Mouse (Mus musculus) neural tube, embryonic 13.5 days (tissue): ENCODE data around the gene Mapkap1. TPM values are rescaled to one million over a fixed set of nuclear protein-coding genes. Genes with fewer than 3 reads are reported as not detected.

Experiments used
- ATAC-seq: fragments of 200-750 bp; cut with Nextera tagmentation; 2 replicates; pipeline ENCODE4 v1.8.0; 2017; ENCODE audit warnings: low read depth, mild to moderate bottlenecking, moderate TSS enrichment, moderate library complexity
- H3K27ac ChIP-seq: fragments of 300-500 bp; sonication (generic); replicated peaks from 2 replicates; pipeline ENCODE4 v1.5.1; 2015; ENCODE audit warnings: moderate library complexity, mild to moderate bottlenecking, inconsistent platforms
- H3K27me3 ChIP-seq: fragments of 300-500 bp; sonication (generic); 2 replicates; pipeline ENCODE4 v1.6.1; 2015; ENCODE audit warnings: mild to moderate bottlenecking, inconsistent platforms
- H3K36me3 ChIP-seq: fragments of 300-500 bp; sonication (generic); 2 replicates; pipeline ENCODE4 v1.6.1; 2015; ENCODE audit warnings: mild to moderate bottlenecking, inconsistent platforms
- H3K4me1 ChIP-seq: fragments of 300-500 bp; sonication (generic); replicated peaks from 2 replicates; pipeline ENCODE4 v1.6.1; 2015; ENCODE audit warnings: inconsistent platforms
- H3K4me2 ChIP-seq: fragments of 300-500 bp; sonication (generic); 2 replicates; pipeline ENCODE4 v1.6.1; 2015; ENCODE audit warnings: inconsistent platforms, mild to moderate bottlenecking, moderate library complexity
- H3K4me3 ChIP-seq: fragments of 300-500 bp; sonication (generic); 2 replicates; pipeline ENCODE4 v1.5.1; 2015; ENCODE audit warnings: mild to moderate bottlenecking, inconsistent platforms
- H3K9ac ChIP-seq: fragments of 300-500 bp; sonication (generic); 2 replicates; pipeline ENCODE4 v1.6.1; 2015; ENCODE audit warnings: moderate library complexity, mild to moderate bottlenecking, inconsistent platforms
- H3K9me3 ChIP-seq: fragments of 300-500 bp; sonication (generic); 2 replicates; pipeline ENCODE4 v1.6.1; 2016; ENCODE audit warnings: inconsistent platforms
- WGBS: fragments of 180-500 bp; shearing (Covaris S2); methylation state at CpG from one replicate; pipeline ENCODE4 v1.1.7; 2015; 5-methylcytosine and 5-hydroxymethylcytosine counted together
- polyA plus RNA-seq: library from polyadenylated mRNA; unstranded; fragments of >200 nt; fragmentation: Nextera tagmentation; extraction: Ambion mirVana; gene quantifications from 2 replicates; pipeline ENCODE4 v1.2.1, GENCODE M21; 2015

Mapkap1 gene
- 89.6 and 98.5 TPM in 2 replicates for polyA plus RNA-seq

DNA sequence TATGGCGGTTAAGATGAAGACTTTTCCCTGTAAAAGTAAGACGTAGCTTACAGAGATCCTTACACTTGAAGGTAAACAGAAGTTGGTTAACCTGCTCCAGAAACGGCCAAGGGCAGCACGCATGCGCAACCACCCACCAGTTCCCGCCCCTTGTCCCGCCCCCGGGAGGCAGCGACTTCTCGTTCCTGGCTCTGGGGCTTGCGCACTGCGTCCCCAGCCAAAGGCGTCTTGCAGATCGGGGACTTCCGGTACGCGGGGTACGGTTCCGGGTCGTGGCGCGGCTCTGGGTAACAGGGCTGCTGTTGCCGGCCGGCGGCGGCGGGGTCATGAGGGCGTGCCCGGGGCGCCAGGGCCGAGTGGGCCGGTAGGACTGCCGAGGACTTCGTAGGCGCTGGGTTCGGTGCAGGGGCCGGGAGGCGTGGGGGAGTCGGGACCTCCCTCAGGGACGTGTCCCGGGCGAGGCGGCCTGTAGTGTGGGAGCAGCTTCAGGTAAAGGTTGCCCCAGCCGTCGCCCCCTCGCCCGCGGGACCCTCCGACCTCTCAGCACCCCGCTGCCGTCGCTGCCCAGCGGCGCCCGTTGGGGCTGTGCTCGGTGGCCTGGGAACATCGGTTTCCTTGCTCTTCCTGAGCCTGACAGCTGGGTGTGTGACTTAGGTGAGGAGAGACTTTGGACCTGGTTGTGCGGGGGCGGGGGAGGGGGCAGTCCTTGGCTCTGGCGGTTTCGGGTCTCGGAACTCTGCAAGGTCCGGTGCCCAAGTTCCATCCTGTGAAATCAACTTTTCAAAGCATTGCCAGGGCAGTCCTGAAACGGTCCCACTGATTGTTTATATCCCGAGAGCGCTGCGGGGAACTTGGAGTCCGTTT, at the start of gene Mapkap1:
Mapkap1 (plus strand) TSS at position 171 of the 864 bp plus-strand sequence.
- no peaks in the 10 kb centered on the region for H3K9me3 ChIP-seq
- under 1% methylated on average over 68 of the region's 68 CpGs for WGBS
- peak within 1 kb of the TSS; percentile 88 for H3K4me2 ChIP-seq
- H3K36me3 ChIP-seq = no peaks in the 10 kb centered on the region
- ATAC-seq = peak; percentile 98
- peak within 1 kb of the TSS; percentile 93 for H3K4me3 ChIP-seq
- peak within 1 kb of the TSS; percentile 61 for H3K27ac ChIP-seq
- H3K4me1 ChIP-seq = peaks cover 20% of the 10 kb centered on the region
- H3K9ac ChIP-seq = peak within 1 kb of the TSS; percentile 89
- H3K27me3 ChIP-seq = no peaks in the 10 kb centered on the region

GRCm38 (mm10) chr2:34363678-34364077, 42.9 kb upstream of the Mapkap1 start:
- no peaks in the 10 kb centered on the region for H3K36me3 ChIP-seq
- no peaks in the 10 kb centered on the region for H3K9me3 ChIP-seq
- WGBS = 0% methylated on average over 1 of the region's 1 CpGs
- H3K9ac ChIP-seq = peak overlapping the region; percentile 38; the same call in 1 of the 2 replicates
- H3K4me3 ChIP-seq = no peak overlapping the region
- no peak for ATAC-seq
- H3K4me2 ChIP-seq = peak overlapping the region; percentile 36
- peak overlapping the region; percentile 62 for H3K27ac ChIP-seq
- peaks cover 49% of the 10 kb centered on the region for H3K4me1 ChIP-seq
- H3K27me3 ChIP-seq = no peaks in the 10 kb centered on the region

GRCm38 (mm10) chr2:34367024-34367423, 39.5 kb upstream of the Mapkap1 start:
- Histone ChIP-seq H3K9me3 (no peaks in the 10 kb centered on the region), H3K4me3 (peak overlapping the region; percentile 23; the same call in 1 of the 2 replicates), H3K4me1 (peaks cover 46% of the 10 kb centered on the region), H3K27ac (no peak overlapping the region), H3K4me2 (peak overlapping the region; percentile 48), H3K27me3 (no peaks in the 10 kb centered on the region), H3K9ac (0 out of 2 replicates have a peak overlapping the region, but pooled peaks have one; percentile 26), H3K36me3 (no peaks in the 10 kb centered on the region)
- no peak for ATAC-seq
- 16% methylated on average over 2 of the region's 2 CpGs for WGBS

- ATAC-seq = no peak
- peak overlapping the region; percentile 66 for H3K9ac ChIP-seq
- no peaks in the 10 kb centered on the region for H3K36me3 ChIP-seq
- H3K4me1 ChIP-seq = peaks cover 47% of the 10 kb centered on the region
- H3K4me3 ChIP-seq = peak overlapping the region; percentile 37
- no peaks in the 10 kb centered on the region for H3K27me3 ChIP-seq
- 21% methylated on average over 6 of the region's 6 CpGs for WGBS
- no peaks in the 10 kb centered on the region for H3K9me3 ChIP-seq
- H3K27ac ChIP-seq = peak overlapping the region; percentile 84
- H3K4me2 ChIP-seq = peak overlapping the region; percentile 57
These were observed 38.2 kb upstream of the Mapkap1 start for GRCm38 (mm10) chr2:34368396-34368795.

- 5% methylated on average over 7 of the region's 7 CpGs for WGBS
- Histone ChIP-seq H3K27ac (peak overlapping the region; percentile 99), H3K9me3 (no peaks in the 10 kb centered on the region), H3K27me3 (no peaks in the 10 kb centered on the region), H3K36me3 (no peaks in the 10 kb centered on the region), H3K4me2 (peak overlapping the region; percentile 94), H3K4me1 (peaks cover 44% of the 10 kb centered on the region), H3K4me3 (peak overlapping the region; percentile 77), H3K9ac (peak overlapping the region; percentile 98)
- no peak for ATAC-seq
These were observed 36.2 kb upstream of the Mapkap1 start for GRCm38 (mm10) chr2:34370349-34370724.

GRCm38 (mm10) chr2:34370725-34371440, 35.7 kb upstream of the Mapkap1 start:
- Histone ChIP-seq H3K4me2 (peak overlapping the region; percentile 94), H3K9me3 (no peaks in the 10 kb centered on the region), H3K4me1 (peaks cover 44% of the 10 kb centered on the region), H3K36me3 (no peaks in the 10 kb centered on the region), H3K4me3 (peak overlapping the region; percentile 77), H3K27ac (peak overlapping the region; percentile 99), H3K9ac (peak overlapping the region; percentile 98), H3K27me3 (no peaks in the 10 kb centered on the region)
- no peak for ATAC-seq
- under 1% methylated on average over 42 of the region's 42 CpGs for WGBS

GRCm38 (mm10) chr2:34371441-34372304, 34.9 kb upstream of the Mapkap1 start:
- Histone ChIP-seq H3K4me3 (peak overlapping the region; percentile 77), H3K4me2 (peak overlapping the region; percentile 94), H3K27me3 (no peaks in the 10 kb centered on the region), H3K9ac (peak overlapping the region; percentile 98), H3K4me1 (peaks cover 44% of the 10 kb centered on the region), H3K27ac (peak overlapping the region; percentile 99), H3K36me3 (no peaks in the 10 kb centered on the region), H3K9me3 (no peaks in the 10 kb centered on the region)
- peak; percentile 52 for ATAC-seq
- under 1% methylated on average over 72 of the region's 118 CpGs for WGBS

DNA sequence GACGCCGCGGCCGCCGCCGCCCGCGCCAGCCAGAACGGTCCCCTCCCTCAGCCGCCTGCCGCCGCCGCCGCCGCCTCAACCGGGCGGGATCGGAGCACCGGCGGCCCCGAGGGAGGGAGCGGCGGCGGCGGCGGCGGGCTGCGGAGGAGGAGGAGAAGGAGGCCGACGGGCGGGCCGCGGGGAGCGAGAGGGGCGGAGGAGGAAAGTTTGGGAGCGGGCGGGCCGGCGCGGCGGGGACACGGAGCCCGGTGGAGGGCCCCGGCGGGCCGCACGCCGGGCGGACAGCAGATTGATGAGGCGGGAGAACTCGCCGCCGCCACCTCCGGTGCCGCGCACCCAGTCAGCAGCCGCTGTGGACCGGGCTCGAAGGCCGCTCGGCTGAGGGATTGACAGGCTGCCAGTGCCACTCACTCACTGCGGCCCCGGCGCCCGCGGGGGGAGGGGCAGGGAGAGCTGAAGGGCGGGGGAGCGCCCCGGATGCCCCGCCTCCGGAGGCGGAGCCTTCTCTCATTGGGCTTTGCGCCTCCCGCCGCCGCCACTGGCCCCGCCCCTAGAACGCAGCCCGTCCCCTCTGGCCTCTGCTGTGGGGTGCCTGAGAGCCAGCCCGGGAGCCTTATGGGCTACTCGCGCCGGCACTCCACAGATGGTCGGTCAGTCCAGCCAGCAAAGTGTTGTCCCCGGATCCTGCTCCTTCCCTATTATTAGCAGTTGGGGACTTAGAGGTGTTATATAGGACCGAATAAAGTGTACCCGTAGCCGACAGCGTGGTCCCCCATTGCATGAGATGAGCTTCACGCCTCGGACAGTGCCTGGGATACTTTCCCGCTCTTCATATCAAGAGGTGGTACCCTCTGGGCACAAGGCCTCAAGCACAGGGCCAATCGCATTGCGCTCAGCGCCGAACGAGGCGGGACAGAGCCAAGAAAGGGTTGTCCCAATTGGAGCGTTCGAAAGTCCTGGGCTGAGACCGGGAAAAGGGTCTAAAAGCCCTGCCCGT, 34.0 kb upstream of the Mapkap1 start, which contains the start of gene Pbx3:
Pbx3 (minus strand) TSS at position 838 of the 997 bp plus-strand sequence.
- Histone ChIP-seq H3K4me1 (peaks cover 40% of the 10 kb centered on the region), H3K4me2 (peak within 1 kb of the TSS; percentile 94), H3K27me3 (no peaks in the 10 kb centered on the region), H3K4me3 (peak within 1 kb of the TSS; percentile 77), H3K9ac (peak within 1 kb of the TSS; percentile 98), H3K36me3 (no peaks in the 10 kb centered on the region), H3K27ac (peak within 1 kb of the TSS; percentile 99), H3K9me3 (no peaks in the 10 kb centered on the region)
- under 1% methylated on average over 39 of the region's 102 CpGs for WGBS
- peak; percentile 94 for ATAC-seq

GRCm38 (mm10) chr2:34373886-34374285, 32.7 kb upstream of the Mapkap1 start:
- Histone ChIP-seq H3K27me3 (no peaks in the 10 kb centered on the region), H3K9me3 (no peaks in the 10 kb centered on the region), H3K4me3 (no peak overlapping the region), H3K27ac (no peak overlapping the region), H3K9ac (no peak overlapping the region), H3K4me2 (peak overlapping the region; percentile 94; the same call in 1 of the 2 replicates), H3K36me3 (no peaks in the 10 kb centered on the region), H3K4me1 (peaks cover 29% of the 10 kb centered on the region)
- ATAC-seq = no peak
- WGBS = 37% methylated on average over 3 of the region's 3 CpGs

DNA sequence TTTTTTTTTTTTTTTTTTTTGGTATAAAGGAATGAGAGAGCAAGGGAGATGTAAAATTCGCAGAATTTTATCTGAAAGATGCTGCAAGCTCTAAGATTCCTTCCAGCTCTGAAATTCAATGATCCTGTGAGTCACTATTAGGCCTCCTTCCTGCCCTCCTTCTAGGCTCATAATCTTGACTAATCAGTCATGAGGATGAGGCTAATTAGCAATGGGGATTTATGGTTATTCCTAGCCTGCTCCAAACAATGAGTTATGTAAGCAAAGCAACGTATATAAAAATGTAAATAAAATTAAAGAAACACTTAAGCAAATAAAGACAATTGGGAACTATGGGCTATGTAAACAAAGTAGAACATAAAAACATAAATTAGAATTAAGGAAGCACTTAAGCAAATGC, 32.2 kb upstream of the Mapkap1 start:
- H3K36me3 ChIP-seq = no peaks in the 10 kb centered on the region
- no peaks in the 10 kb centered on the region for H3K9me3 ChIP-seq
- no peak overlapping the region for H3K4me3 ChIP-seq
- H3K27ac ChIP-seq = no peak overlapping the region
- WGBS = 64% methylated on average over 2 of the region's 2 CpGs
- no peaks in the 10 kb centered on the region for H3K27me3 ChIP-seq
- no peak for ATAC-seq
- H3K4me1 ChIP-seq = peaks cover 26% of the 10 kb centered on the region
- H3K9ac ChIP-seq = no peak overlapping the region
- H3K4me2 ChIP-seq = no peak overlapping the region
